Mouse (Mus musculus): ENCODE results near the gene Sestd1. TPM values are rescaled to one million over a fixed set of nuclear protein-coding genes. Genes with fewer than 3 reads are reported as not detected.

Sestd1 gene
- polyA plus RNA-seq, 1 experiment, result 0.04 TPM

GRCm38 (mm10) chr2:77143536-77143935, 136.9 kb downstream of the Sestd1 start:
- Histone ChIP-seq H3K36me3 (replicated peaks; ENCODE audit: low read length) (no peaks in the 10 kb centered on the region), H3K4me1 (no peaks in the 10 kb centered on the region), H3K9me3 (peaks cover 9% of the 10 kb centered on the region; the same call in 1 of the 2 replicates), H3K4me3 (replicated peaks) (no peak overlapping the region), H3K27me3 (replicated peaks) (no peaks in the 10 kb centered on the region)
- no peak for TF ChIP-seq FLI1 (IDR thresholded peaks at IDR 0.05; ENCODE audit: low read length)
- no peak for TF ChIP-seq GATA1 (IDR thresholded peaks at IDR 0.05; ENCODE audit: borderline replicate concordance, low read length)

- TF ChIP-seq GATA1 (IDR thresholded peaks at IDR 0.05; ENCODE audit: borderline replicate concordance, low read length) (no peak), FLI1 (IDR thresholded peaks at IDR 0.05; ENCODE audit: low read length) (no peak)
- H3K9me3 ChIP-seq, result peaks cover 14% of the 10 kb centered on the region
- H3K4me3 ChIP-seq (replicated peaks), result no peak overlapping the region
- no peaks in the 10 kb centered on the region for H3K27me3 ChIP-seq (replicated peaks)
- no peaks in the 10 kb centered on the region for H3K4me1 ChIP-seq
- H3K36me3 ChIP-seq (replicated peaks; ENCODE audit: low read length), result no peaks in the 10 kb centered on the region
Observed at GRCm38 (mm10) chr2:77138879-77139278, 141.5 kb downstream of the Sestd1 start.

GRCm38 (mm10) chr2:77134906-77135305, 145.5 kb downstream of the Sestd1 start:
- H3K27me3 ChIP-seq (replicated peaks), result no peaks in the 10 kb centered on the region
- H3K4me1 ChIP-seq, result no peaks in the 10 kb centered on the region
- H3K36me3 ChIP-seq (replicated peaks; ENCODE audit: low read length), result no peaks in the 10 kb centered on the region
- TF ChIP-seq FLI1 (IDR thresholded peaks at IDR 0.05; ENCODE audit: low read length), result no peak
- no peak for TF ChIP-seq GATA1 (IDR thresholded peaks at IDR 0.05; ENCODE audit: borderline replicate concordance, low read length)
- no peak overlapping the region for H3K4me3 ChIP-seq (replicated peaks)
- peaks cover 14% of the 10 kb centered on the region for H3K9me3 ChIP-seq

- Histone ChIP-seq H3K4me1 (no peaks in the 10 kb centered on the region), H3K4me3 (replicated peaks) (no peak overlapping the region), H3K27me3 (replicated peaks) (no peaks in the 10 kb centered on the region), H3K36me3 (replicated peaks; ENCODE audit: low read length) (no peaks in the 10 kb centered on the region), H3K9me3 (peaks cover 13% of the 10 kb centered on the region)
- no peak for TF ChIP-seq FLI1 (IDR thresholded peaks at IDR 0.05; ENCODE audit: low read length)
- TF ChIP-seq GATA1 (IDR thresholded peaks at IDR 0.05; ENCODE audit: borderline replicate concordance, low read length), result no peak
Observed at GRCm38 (mm10) chr2:77133407-77133806, 147.0 kb downstream of the Sestd1 start.

Other genes with a start within 250 kb of the Sestd1 start
- gene Ccdc141, start 110.0 kb downstream of the Sestd1 start, polyA plus RNA-seq (2012; ENCODE audit: insufficient read depth, low replicate concordance), result 0.19 TPM in 1 of 2 replicates, not detected in the other